Mouse (Mus musculus): ENCODE measurements around the gene Gcg. TPM values are rescaled to one million over a fixed set of nuclear protein-coding genes. Genes with fewer than 3 reads are reported as not detected.

Gcg gene
- total RNA-seq, 2 experiments from 2014 or later: 0.25 TPM; not detected in 1

DNA sequence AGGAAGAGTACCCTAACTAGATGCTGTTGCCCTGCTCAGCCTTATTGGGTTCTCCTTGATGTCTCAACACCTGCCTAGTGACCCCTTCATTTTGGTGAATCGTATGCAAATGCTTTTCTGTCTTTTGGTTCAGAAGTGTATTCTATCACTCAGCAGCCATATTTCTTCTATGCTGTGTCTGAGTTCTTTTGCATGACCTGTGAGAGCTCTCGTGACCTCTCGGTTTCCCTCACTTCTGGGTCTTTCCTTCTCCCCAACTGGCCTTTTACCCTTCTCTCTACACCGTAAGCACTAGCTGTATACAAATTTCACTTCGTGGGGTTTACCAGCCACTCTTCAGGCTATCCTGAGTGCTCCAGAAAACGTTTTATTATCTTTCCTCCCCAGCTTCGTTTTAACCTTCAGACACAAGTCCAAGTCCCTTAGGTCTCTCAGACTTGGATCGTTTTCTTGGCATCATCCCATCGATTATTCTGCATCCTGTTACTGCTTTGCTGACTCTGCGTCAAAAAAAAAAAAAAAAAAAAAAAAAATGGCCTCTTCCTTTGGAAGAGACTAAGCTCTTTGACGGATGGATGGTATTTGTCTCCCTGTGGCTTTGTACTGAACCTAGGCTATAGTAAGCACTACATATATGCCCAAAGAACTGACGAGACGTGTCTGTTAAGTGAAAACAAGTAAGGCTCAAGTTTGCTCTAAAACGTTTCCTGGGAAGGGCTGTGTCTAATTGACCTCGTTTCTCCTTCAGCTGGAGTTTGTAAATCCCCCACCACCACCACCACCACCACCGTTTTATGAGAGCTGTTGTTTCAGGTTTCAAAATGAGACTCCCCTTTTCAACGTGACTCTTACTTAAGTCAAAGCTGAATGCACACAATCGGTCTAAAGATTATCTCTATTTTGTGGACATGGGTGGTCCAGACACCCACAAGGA, 23.9 kb downstream of the Gcg start:
- no peak for DNase-seq

DNA sequence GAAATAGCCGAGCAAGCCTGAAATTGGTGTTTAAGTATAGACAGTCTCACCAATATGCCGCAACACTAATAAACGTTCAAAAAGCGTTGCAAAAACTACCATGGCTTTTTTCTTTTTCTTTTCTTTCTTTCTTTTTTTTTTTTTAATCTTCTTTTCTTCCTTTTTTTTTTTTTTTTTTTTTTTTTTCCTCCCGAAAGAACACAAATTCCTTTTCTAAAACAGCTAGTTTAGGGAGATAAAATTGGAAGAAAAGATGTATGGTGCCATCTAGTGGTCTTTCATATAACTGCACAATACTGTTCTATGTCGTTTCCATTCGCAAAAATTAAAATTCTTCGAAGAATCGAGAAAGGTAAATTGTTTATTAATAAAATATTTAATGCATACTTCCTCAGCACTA, 25.4 kb downstream of the Gcg start:
- DNase-seq: no peak

DNA sequence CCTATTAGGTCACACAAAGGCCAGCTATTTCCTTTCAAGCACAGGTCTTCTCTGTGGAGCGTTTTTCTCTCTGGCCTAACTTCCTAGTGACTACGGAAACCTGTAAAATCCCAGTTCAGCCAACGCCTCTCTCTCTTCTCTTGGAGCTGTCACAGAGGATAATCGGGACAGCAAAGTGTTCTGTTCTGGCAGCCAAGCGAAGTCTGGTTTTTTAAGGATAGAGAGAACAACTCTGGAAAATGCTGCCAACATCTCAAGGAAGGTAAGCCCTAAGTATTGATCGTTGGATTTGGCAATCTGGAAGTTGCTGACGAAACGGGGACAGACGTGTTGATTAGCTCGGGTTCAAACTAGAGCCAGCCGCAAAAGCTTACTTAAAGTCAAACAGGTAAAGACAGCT, 28.5 kb downstream of the Gcg start:
- DNase-seq: no peak

DNA sequence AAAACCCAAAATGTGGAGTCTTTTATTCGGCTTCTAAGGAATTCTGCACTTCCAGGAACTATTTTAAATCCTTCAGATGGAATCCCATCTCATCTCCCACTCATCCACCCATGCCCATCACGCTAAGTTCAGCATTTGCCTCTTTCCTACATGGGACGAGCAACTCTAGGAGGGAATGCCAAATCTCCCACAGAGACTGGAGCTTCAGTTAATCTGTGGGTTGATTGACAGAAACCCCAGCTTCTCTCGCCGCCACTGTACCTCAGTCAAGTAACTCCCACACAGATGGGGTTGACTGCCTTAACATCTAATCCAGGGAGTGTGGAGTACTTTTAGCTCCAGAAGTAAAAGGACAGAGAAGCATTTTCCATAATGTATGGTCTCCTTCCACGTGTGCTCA, 29.4 kb downstream of the Gcg start:
- DNase-seq: no peak

DNA sequence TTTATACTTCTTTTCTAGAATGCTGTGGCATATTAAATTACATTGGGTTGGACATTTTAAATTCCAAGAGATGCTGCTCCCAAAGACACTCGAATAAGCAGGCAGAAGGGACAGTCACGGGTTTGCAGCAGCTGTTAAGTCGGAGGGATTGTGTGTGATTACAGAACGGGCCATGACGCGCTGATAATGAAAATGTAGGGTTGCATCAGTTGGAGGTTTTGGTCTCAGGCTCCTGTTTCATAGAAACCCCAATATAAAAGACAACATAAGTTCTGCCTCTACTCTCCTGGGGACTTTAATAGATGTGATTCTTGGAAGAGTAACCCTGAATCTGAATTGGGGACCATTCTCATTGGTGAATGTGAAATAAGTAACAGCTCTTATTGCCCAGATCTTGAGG, 33.1 kb downstream of the Gcg start:
- no peak for DNase-seq

DNA sequence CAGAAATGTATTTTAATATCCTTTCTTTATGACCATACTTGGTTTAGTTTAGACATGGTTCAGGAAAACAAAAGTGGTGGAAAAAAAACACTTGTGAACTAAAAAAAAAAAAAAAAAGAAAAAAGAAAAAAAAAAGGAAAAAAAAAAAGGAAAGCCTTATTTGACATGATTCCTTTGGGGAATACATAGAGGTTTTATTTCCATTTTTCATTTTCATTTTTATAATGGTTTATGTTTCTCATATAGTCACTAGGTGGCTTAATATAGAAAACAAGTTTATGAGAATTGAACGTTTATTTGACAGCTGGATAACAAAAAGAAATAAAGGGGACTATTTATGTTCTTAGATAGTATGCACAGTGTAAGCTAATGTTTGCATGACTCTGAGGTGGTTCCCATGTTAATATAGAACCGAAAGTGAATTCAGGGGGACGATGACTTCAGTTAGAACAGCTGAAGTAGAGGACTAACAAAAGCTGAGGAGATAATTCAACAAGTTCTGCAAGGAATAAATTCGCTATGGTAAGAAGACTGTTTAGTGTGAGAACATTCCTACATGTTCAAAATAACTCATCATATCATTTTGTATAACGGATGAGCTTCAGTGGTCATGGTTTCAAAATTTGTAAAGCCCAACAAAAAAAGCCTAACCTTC, 33.6 kb downstream of the Gcg start:
- no peak for DNase-seq

DNA sequence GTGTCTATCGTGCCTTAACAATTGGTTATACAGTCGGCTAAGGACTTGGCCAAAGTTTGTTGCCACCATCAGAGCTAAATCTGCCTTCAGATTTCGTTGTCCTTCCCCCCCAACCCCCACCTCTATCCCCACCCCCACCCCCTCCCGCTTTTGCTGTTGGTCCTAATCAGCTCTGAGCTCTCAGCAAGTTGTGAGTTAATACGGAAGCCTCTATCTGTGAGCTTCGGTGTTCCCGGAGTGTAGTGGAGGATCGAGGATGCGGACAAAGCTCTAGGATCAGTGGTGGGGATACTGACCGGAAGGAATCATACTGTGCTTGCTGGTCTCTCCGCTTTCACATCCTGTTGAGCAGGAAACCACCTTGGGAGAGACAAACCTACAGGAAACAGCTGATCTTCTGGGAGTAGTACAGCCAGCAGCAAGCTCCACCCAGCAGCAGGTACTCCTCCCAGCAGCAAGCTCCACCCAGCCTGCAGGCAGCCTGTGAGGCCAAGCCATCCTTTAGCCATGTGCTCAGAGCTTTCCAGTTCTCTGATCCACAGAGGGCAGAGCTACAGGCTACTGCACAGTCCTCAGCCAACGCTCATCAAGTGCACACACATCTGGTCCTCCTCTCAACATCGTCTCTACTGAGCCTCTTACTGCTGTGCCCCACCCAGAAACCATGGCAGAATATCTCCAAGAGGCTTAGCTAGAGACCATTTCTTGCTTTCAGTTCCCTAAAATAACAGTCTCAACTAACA, 42.5 kb downstream of the Gcg start:
- DNase-seq: peak; percentile 15

DNA sequence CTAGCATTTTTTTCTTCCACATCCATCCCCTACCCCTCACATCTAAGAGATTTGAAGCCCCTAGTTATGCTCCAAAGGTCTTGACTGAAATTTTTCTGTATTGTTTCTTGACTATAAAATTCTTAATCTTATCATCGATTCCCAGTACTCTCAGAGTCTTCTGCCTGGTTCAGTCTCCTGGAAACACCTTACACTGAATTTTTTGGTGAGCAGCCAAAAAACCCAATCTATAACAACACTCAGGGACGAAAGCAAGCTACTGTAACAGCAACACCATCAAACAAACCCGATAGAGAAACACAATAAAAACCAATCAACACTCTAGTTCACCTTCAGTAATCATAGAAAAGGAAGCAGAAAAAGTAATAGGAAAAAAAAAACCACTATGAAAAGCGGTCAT, 43.4 kb downstream of the Gcg start:
- no peak for DNase-seq

DNA sequence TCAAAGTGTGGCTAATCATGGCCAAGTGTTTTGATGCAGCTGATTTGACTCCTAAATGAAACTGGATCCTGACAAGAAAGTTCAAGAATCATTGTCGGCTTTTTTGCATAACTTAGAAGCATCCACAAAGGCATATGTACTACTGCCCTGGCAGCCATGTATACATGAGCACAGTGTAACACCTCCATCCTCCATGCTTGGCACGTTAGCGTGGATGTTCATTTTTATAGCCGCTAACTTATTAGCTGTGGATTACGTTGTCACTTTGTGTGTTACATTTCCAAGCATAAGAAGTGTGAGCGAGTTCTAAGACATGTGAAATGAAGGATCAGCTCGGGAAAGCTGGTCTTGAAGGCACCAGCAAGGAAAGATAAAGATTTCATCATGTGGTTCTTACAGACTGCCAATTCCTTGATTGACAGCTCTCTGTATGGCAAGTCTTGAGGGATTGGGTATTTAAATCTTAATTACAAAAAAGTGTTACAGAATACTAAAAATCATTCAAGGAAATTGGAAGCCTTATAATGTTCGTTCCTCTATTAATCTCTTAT, 52.1 kb downstream of the Gcg start:
- DNase-seq: no peak

DNA sequence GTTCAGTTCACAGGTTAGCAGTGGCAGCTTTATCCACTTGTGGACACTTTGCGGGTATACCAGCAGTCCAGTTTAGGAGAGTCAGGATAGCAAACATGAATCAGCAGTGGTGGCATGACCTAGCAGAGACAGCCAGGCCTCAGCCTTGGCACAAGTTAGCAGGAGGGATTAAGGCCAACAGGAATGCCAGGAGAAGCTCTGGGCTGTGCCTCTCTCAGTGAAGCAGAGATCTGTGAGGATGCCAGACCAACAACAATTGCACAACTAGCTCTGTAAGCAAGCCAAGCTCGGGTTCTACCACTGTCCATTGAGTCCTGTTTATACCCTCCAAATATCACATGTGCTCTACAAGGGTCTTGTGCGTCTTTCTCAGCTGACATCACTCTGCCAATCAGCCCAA, 57.5 kb downstream of the Gcg start:
- DNase-seq: peak; percentile 11

Other genes starting within 250 kb of the Gcg start
- 1 to 10 TPM; 7.8 to 9.3 TPM for gene Dpp4, start 71.4 kb downstream of the Gcg start, total RNA-seq (2021)
- 10 to 100 TPM; 26.5 to 43.1 TPM for gene Fap, start 90.4 kb upstream of the Gcg start, total RNA-seq (2021)
- gene Ifih1, start 162.6 kb upstream of the Gcg start, total RNA-seq (2021): 1 to 10 TPM; 1.8 to 2.4 TPM
- gene Gca, start 180.6 kb upstream of the Gcg start, total RNA-seq (2021): 1 to 10 TPM; 2.2 to 3.1 TPM